27 mouse cellular contexts compared by ENCODE assay signal in the genomic region with DNA sequence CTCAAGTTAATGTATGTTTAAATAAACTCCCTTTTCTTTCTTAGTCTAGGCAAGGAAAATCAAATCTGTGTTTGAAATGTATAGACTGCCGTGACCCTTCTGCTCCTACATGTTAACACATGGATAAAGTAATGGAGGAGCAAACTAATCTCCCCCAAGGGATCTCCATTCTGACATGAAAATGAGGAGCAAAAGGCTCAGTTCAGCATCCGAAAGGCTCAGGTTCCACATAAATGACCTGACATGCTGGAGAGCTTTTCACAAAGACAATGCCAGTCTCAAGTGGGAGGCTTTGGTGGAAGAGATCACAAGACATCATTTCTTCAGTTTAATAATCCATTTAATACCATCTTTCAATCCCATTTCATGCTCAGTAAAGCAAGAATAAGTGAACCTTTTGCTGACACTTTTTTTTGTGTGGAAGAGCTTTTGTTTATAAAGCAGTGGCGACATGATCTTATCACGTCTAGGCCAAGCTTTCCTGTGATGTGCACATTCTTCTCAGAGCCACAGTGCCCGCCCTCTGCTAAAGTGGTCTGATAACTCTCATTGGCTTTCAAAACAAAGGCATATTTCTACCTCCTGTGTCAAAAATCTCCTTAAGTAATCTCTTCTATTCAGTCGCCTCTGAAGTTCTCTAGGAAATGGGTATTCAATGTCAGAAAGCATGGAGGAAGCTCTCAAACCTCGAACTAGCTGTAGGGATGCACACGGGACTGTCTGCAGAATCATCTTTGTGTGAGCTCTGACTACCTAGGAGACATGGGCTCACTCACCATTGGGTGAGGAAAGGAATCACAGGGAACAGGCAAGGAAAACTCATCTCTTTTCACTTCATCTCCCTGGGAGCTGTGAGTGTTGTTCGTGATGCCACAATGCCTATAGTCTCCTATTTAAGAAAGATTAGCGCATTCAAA.
DNase-seq lines count a peak whose midpoint lies in the region; ATAC-seq lines count a peak whose summit lies in the region.
"Had no signal": no experiment of that assay in that cellular context is flagged by ENCODE, and none has a peak within 500 bp of the region (broad histone marks: within the 10 kb centered on the region; RNA-seq: fewer than 3 reads in every experiment).

No protein-coding gene starts in this region.

- H3K4me2 ChIP-seq in midbrain, embryonic 12.5 days (replicated peaks), result no peak overlapping the region
- no peak overlapping the region for H3K4me2 ChIP-seq in midbrain, embryonic 16.5 days (ENCODE audit: low read length)
- H3K4me2 ChIP-seq: embryonic facial prominence, embryonic 12.5 days; kidney, embryonic 15.5 days; neural tube, embryonic 15.5 days had no signal

- no peaks in the 10 kb centered on the region for H3K9me3 ChIP-seq in midbrain, embryonic 12.5 days
- no peaks in the 10 kb centered on the region for H3K9me3 ChIP-seq in midbrain, embryonic 16.5 days (replicated peaks; ENCODE audit: control insufficient read depth, low read length, poor library complexity, severe bottlenecking)
- H3K9me3 ChIP-seq in embryonic facial prominence, embryonic 10.5 days, result no peaks in the 10 kb centered on the region
- H3K9me3 ChIP-seq: embryonic facial prominence, embryonic 12.5 days; kidney, embryonic 15.5 days; neural tube, embryonic 15.5 days had no signal

- no peak overlapping the region for H3K27ac ChIP-seq in midbrain, embryonic 12.5 days (replicated peaks)
- no peak overlapping the region; the same call in 1 of the 2 replicates for H3K27ac ChIP-seq in midbrain, embryonic 16.5 days (ENCODE audit: low read length)
- no peak overlapping the region for H3K27ac ChIP-seq in embryonic facial prominence, embryonic 10.5 days (replicated peaks)
- H3K27ac ChIP-seq: embryonic facial prominence, embryonic 12.5 days; kidney, embryonic 15.5 days; layer of hippocampus, adult 2 months; liver, embryonic 14.5 days; neural tube, embryonic 15.5 days had no signal

- WGBS in midbrain, embryonic 12.5 days, result 17% methylated on average over 10 of the region's 10 CpGs
- WGBS in midbrain, embryonic 16.5 days, result 17% methylated on average over 10 of the region's 10 CpGs
- WGBS in embryonic facial prominence, embryonic 10.5 days, result 60% methylated on average over 10 of the region's 10 CpGs

- no peak overlapping the region for H3K4me3 ChIP-seq in midbrain, embryonic 12.5 days
- no peak overlapping the region for H3K4me3 ChIP-seq in midbrain, embryonic 16.5 days (ENCODE audit: low read depth, low read length)
- H3K4me3 ChIP-seq in embryonic facial prominence, embryonic 10.5 days, result no peak overlapping the region
- H3K4me3 ChIP-seq: embryonic facial prominence, embryonic 12.5 days; kidney, embryonic 15.5 days; layer of hippocampus, adult 2 months; neural tube, embryonic 15.5 days had no signal

- intact Hi-C loops in heart, postnatal 10 days (cut with DNase I), result no loop called here

- H3K4me1 ChIP-seq in midbrain, embryonic 12.5 days, result peaks cover 12% of the 10 kb centered on the region; the same call in 1 of the 2 replicates
- no peaks in the 10 kb centered on the region for H3K4me1 ChIP-seq in midbrain, embryonic 16.5 days (ENCODE audit: control insufficient read depth, insufficient read depth, low read length)
- peaks cover 18% of the 10 kb centered on the region for H3K4me1 ChIP-seq in embryonic facial prominence, embryonic 10.5 days
- H3K4me1 ChIP-seq: embryonic facial prominence, embryonic 12.5 days; kidney, embryonic 15.5 days; neural tube, embryonic 15.5 days had no signal

- no peak overlapping the region for H3K9ac ChIP-seq in midbrain, embryonic 12.5 days (replicated peaks)
- no peak overlapping the region for H3K9ac ChIP-seq in midbrain, embryonic 16.5 days (ENCODE audit: low read depth, low read length)
- H3K9ac ChIP-seq: embryonic facial prominence, embryonic 12.5 days; forebrain, postnatal 0 days; kidney, embryonic 15.5 days; liver, embryonic 14.5 days; neural tube, embryonic 15.5 days had no signal

- DNase-seq in heart, adult 11 months, result peak; percentile 17
- no peak for DNase-seq in heart, postnatal 10 days
- DNase-seq in embryonic facial prominence, embryonic 10.5 days (ENCODE audit: low spot score), result peak; percentile 22
- peak; percentile 7 for DNase-seq in retina, postnatal 1 day
- no peak for DNase-seq in adrenal gland, postnatal 10 days
- no peak for DNase-seq in frontal cortex, postnatal 36 days (ENCODE audit: low spot score in 2 of 2)
- DNase-seq: adrenal gland, adult 8-10 months; cerebellum, adult 11 months; cerebellum, adult 9-10 months; cerebellum, postnatal 36 days; forebrain, postnatal 0 days; gastrocnemius, postnatal 10 days; kidney, adult 11 months; kidney, postnatal 25 days; liver; lung, adult 2 months; right cerebral cortex, adult 18-20 months; spleen, adult 18-20 months; thymus, postnatal 14 days had no signal

- ATAC-seq in midbrain, embryonic 12.5 days (ENCODE audit: low FRiP score, low read depth), result peak; percentile 54; the same call in 1 of the 2 replicates
- ATAC-seq in midbrain, embryonic 16.5 days, result no peak
- ATAC-seq: forebrain, postnatal 0 days had no signal

- no peaks in the 10 kb centered on the region for H3K36me3 ChIP-seq in midbrain, embryonic 12.5 days
- no peaks in the 10 kb centered on the region for H3K36me3 ChIP-seq in midbrain, embryonic 16.5 days (ENCODE audit: control insufficient read depth, insufficient read depth, low read length)
- no peaks in the 10 kb centered on the region for H3K36me3 ChIP-seq in embryonic facial prominence, embryonic 10.5 days (replicated peaks)
- H3K36me3 ChIP-seq: embryonic facial prominence, embryonic 12.5 days; G1E; kidney, embryonic 15.5 days; neural tube, embryonic 15.5 days had no signal

- H3K27me3 ChIP-seq in midbrain, embryonic 12.5 days, result peaks cover 63% of the 10 kb centered on the region
- no peaks in the 10 kb centered on the region for H3K27me3 ChIP-seq in midbrain, embryonic 16.5 days (ENCODE audit: control insufficient read depth, insufficient read depth, low read depth, low read length)
- H3K27me3 ChIP-seq in embryonic facial prominence, embryonic 10.5 days (replicated peaks; ENCODE audit: low read depth, poor library complexity, severe bottlenecking), result peaks cover 7% of the 10 kb centered on the region; the same call in 1 of the 2 replicates
- H3K27me3 ChIP-seq: embryonic facial prominence, embryonic 12.5 days; kidney, embryonic 15.5 days had no signal

Comparison
In these comparisons a context has a peak if more than half of its experiments do, and no peak if none do; other contexts are left out.
1. DNase-seq: peak in heart, adult 11 months (single experiment), embryonic facial prominence, embryonic 10.5 days (single experiment) and retina, postnatal 1 day (single experiment); none in heart, postnatal 10 days (0 of 2), adrenal gland, postnatal 10 days (single experiment) and frontal cortex, postnatal 36 days (0 of 2).